Mouse (Mus musculus) hindbrain, embryonic 16.5 days (tissue): ENCODE data around the gene Slc35f6. TPM values are rescaled to one million over a fixed set of nuclear protein-coding genes. Genes with fewer than 3 reads are reported as not detected.

Experiments used
- ATAC-seq: fragments of 200-750 bp; cut with Nextera tagmentation; 2 replicates; pipeline ENCODE4 v1.8.0; 2017; ENCODE audit warnings: moderate TSS enrichment, moderate library complexity
- H3K27ac ChIP-seq: fragments of 300-500 bp; sonication (generic); 2 replicates; pipeline ENCODE4 v1.5.1; 2014; ENCODE audit warnings: low read depth, mild to moderate bottlenecking, control low read depth, low read length, moderate library complexity
- H3K27me3 ChIP-seq: fragments of 300-500 bp; sonication (generic); replicated peaks from 2 replicates; pipeline ENCODE4 v1.6.1; 2014; ENCODE audit warnings: low read length; ENCODE audit not compliant: control insufficient read depth, insufficient read depth
- H3K36me3 ChIP-seq: fragments of 300-500 bp; sonication (generic); 2 replicates; pipeline ENCODE4 v1.6.1; 2014; ENCODE audit warnings: mild to moderate bottlenecking, low read length, moderate library complexity, mixed read lengths; ENCODE audit not compliant: control insufficient read depth, insufficient read depth
- H3K4me1 ChIP-seq: fragments of 300-500 bp; sonication (generic); 2 replicates; pipeline ENCODE4 v1.6.1; 2014; ENCODE audit warnings: low read depth, low read length; ENCODE audit not compliant: control insufficient read depth, insufficient read depth
- H3K4me2 ChIP-seq: fragments of 300-500 bp; sonication (generic); 2 replicates; pipeline ENCODE4 v1.6.1; 2014; ENCODE audit warnings: mild to moderate bottlenecking, low read length, control low read depth, moderate library complexity
- H3K4me3 ChIP-seq: fragments of 300-500 bp; sonication (generic); 2 replicates; pipeline ENCODE4 v1.5.1; 2014; ENCODE audit warnings: mild to moderate bottlenecking, low read length, control low read depth, moderate library complexity
- H3K9ac ChIP-seq: fragments of 300-500 bp; sonication (generic); 2 replicates; pipeline ENCODE4 v1.6.1; 2014; ENCODE audit warnings: low read depth, mild to moderate bottlenecking, control low read depth, low read length, moderate library complexity
- H3K9me3 ChIP-seq: fragments of 300-500 bp; sonication (generic); 2 replicates; pipeline ENCODE4 v1.6.1; 2014; ENCODE audit warnings: mild to moderate bottlenecking, low read length, moderate library complexity; ENCODE audit not compliant: control insufficient read depth
- WGBS: fragments of 180-500 bp; shearing (Covaris S2); extraction: QIAGEN DNeasy Blood & Tissue Kit; methylation state at CpG from one replicate; pipeline ENCODE4 v1.1.7; 2014; 5-methylcytosine and 5-hydroxymethylcytosine counted together
- polyA plus RNA-seq: library from polyadenylated mRNA; unstranded; fragments of >200 nt; fragmentation: Nextera tagmentation; extraction: Ambion mirVana; gene quantifications from 2 replicates; pipeline ENCODE4 v1.2.1, GENCODE M21; 2015

Slc35f6 gene
- polyA plus RNA-seq, 1 experiment from 2014 or later, result 33.6 TPM

- Histone ChIP-seq H3K27me3 (no peaks in the 10 kb centered on the region), H3K4me2 (no peak overlapping the region), H3K9ac (no peak overlapping the region), H3K9me3 (no peaks in the 10 kb centered on the region), H3K4me3 (no peak overlapping the region), H3K4me1 (peaks cover 7% of the 10 kb centered on the region; the same call in 1 of the 2 replicates), H3K27ac (no peak overlapping the region), H3K36me3 (no peaks in the 10 kb centered on the region)
- no peak for ATAC-seq
- WGBS, result 85% methylated on average over 1 of the region's 1 CpGs
Measured at GRCm38 (mm10) chr5:30611091-30611490, 36.6 kb upstream of the Slc35f6 start.

- H3K4me2 ChIP-seq, result no peak overlapping the region
- H3K9me3 ChIP-seq, result no peaks in the 10 kb centered on the region
- 25% methylated on average over 3 of the region's 3 CpGs for WGBS
- no peak overlapping the region for H3K4me3 ChIP-seq
- H3K27me3 ChIP-seq, result no peaks in the 10 kb centered on the region
- no peak overlapping the region for H3K27ac ChIP-seq
- H3K4me1 ChIP-seq, result peaks cover 5% of the 10 kb centered on the region
- no peaks in the 10 kb centered on the region for H3K36me3 ChIP-seq
- no peak for ATAC-seq
- no peak overlapping the region for H3K9ac ChIP-seq
Measured at GRCm38 (mm10) chr5:30611689-30612088, 36.0 kb upstream of the Slc35f6 start.

- no peaks in the 10 kb centered on the region for H3K36me3 ChIP-seq
- no peak overlapping the region for H3K4me2 ChIP-seq
- no peak overlapping the region for H3K27ac ChIP-seq
- H3K9me3 ChIP-seq, result no peaks in the 10 kb centered on the region
- no peak overlapping the region for H3K4me3 ChIP-seq
- H3K9ac ChIP-seq, result no peak overlapping the region
- H3K4me1 ChIP-seq, result peaks cover 5% of the 10 kb centered on the region
- no peak for ATAC-seq
- no peaks in the 10 kb centered on the region for H3K27me3 ChIP-seq
- 86% methylated on average over 4 of the region's 4 CpGs for WGBS
Measured at GRCm38 (mm10) chr5:30612575-30612974, 35.2 kb upstream of the Slc35f6 start.

GRCm38 (mm10) chr5:30613242-30613641 lies 34.5 kb upstream of the Slc35f6 start:
- Histone ChIP-seq H3K4me2 (no peak overlapping the region), H3K9ac (no peak overlapping the region), H3K27me3 (no peaks in the 10 kb centered on the region), H3K27ac (no peak overlapping the region), H3K36me3 (no peaks in the 10 kb centered on the region), H3K9me3 (no peaks in the 10 kb centered on the region), H3K4me1 (peaks cover 8% of the 10 kb centered on the region), H3K4me3 (no peak overlapping the region)
- 81% methylated on average over 8 of the region's 8 CpGs for WGBS
- ATAC-seq, result no peak

GRCm38 (mm10) chr5:30614221-30614620 lies 33.5 kb upstream of the Slc35f6 start:
- H3K4me3 ChIP-seq, result no peak overlapping the region
- H3K36me3 ChIP-seq, result no peaks in the 10 kb centered on the region
- peak; percentile 40; the same call in 1 of the 2 replicates for ATAC-seq
- H3K27me3 ChIP-seq, result no peaks in the 10 kb centered on the region
- no peak overlapping the region for H3K4me2 ChIP-seq
- peaks cover 8% of the 10 kb centered on the region for H3K4me1 ChIP-seq
- H3K9me3 ChIP-seq, result no peaks in the 10 kb centered on the region
- WGBS, result 33% methylated on average over 1 of the region's 1 CpGs
- H3K27ac ChIP-seq, result no peak overlapping the region
- H3K9ac ChIP-seq, result no peak overlapping the region

GRCm38 (mm10) chr5:30615416-30615815 lies 32.3 kb upstream of the Slc35f6 start:
- Histone ChIP-seq H3K9ac (no peak overlapping the region), H3K27me3 (no peaks in the 10 kb centered on the region), H3K9me3 (no peaks in the 10 kb centered on the region), H3K27ac (no peak overlapping the region), H3K4me2 (no peak overlapping the region), H3K4me1 (peaks cover 8% of the 10 kb centered on the region), H3K36me3 (no peaks in the 10 kb centered on the region), H3K4me3 (no peak overlapping the region)
- ATAC-seq, result no peak
- 48% methylated on average over 6 of the region's 6 CpGs for WGBS

GRCm38 (mm10) chr5:30615819-30616218 lies 31.9 kb upstream of the Slc35f6 start:
- H3K4me2 ChIP-seq, result no peak overlapping the region
- H3K36me3 ChIP-seq, result no peaks in the 10 kb centered on the region
- no peak overlapping the region for H3K27ac ChIP-seq
- no peaks in the 10 kb centered on the region; the same call in 1 of the 2 replicates for H3K27me3 ChIP-seq
- no peak for ATAC-seq
- H3K4me3 ChIP-seq, result no peak overlapping the region
- H3K9ac ChIP-seq, result no peak overlapping the region
- 81% methylated on average over 4 of the region's 4 CpGs for WGBS
- peaks cover 8% of the 10 kb centered on the region for H3K4me1 ChIP-seq
- H3K9me3 ChIP-seq, result no peaks in the 10 kb centered on the region

- peaks cover 8% of the 10 kb centered on the region for H3K4me1 ChIP-seq
- peaks cover 6% of the 10 kb centered on the region; the same call in 1 of the 2 replicates for H3K27me3 ChIP-seq
- H3K9ac ChIP-seq, result peak overlapping the region; percentile 22; the same call in 1 of the 2 replicates
- no peak overlapping the region for H3K4me2 ChIP-seq
- H3K27ac ChIP-seq, result no peak overlapping the region
- H3K36me3 ChIP-seq, result no peaks in the 10 kb centered on the region
- H3K4me3 ChIP-seq, result no peak overlapping the region
- no peaks in the 10 kb centered on the region for H3K9me3 ChIP-seq
- no peak for ATAC-seq
- 25% methylated on average over 3 of the region's 3 CpGs for WGBS
Measured at GRCm38 (mm10) chr5:30616644-30617043, 31.1 kb upstream of the Slc35f6 start.

GRCm38 (mm10) chr5:30617357-30617756 lies 30.4 kb upstream of the Slc35f6 start:
- Histone ChIP-seq H3K27me3 (peaks cover 9% of the 10 kb centered on the region; the same call in 1 of the 2 replicates), H3K4me3 (no peak overlapping the region), H3K27ac (no peak overlapping the region), H3K9me3 (no peaks in the 10 kb centered on the region), H3K4me2 (no peak overlapping the region), H3K4me1 (peaks cover 13% of the 10 kb centered on the region), H3K36me3 (no peaks in the 10 kb centered on the region), H3K9ac (no peak overlapping the region)
- no peak for ATAC-seq
- 35% methylated on average over 3 of the region's 3 CpGs for WGBS

GRCm38 (mm10) chr5:30617851-30618250 lies 29.9 kb upstream of the Slc35f6 start:
- 35% methylated on average over 11 of the region's 11 CpGs for WGBS
- no peak overlapping the region for H3K27ac ChIP-seq
- no peaks in the 10 kb centered on the region for H3K36me3 ChIP-seq

More at GRCm38 (mm10) chr5:30617851-30618250, 29.9 kb upstream of the Slc35f6 start:
- no peak overlapping the region for H3K4me2 ChIP-seq
- H3K27me3 ChIP-seq, result peaks cover 13% of the 10 kb centered on the region
- H3K9me3 ChIP-seq, result no peaks in the 10 kb centered on the region
- no peak overlapping the region for H3K4me3 ChIP-seq
- H3K9ac ChIP-seq, result no peak overlapping the region
- peaks cover 18% of the 10 kb centered on the region for H3K4me1 ChIP-seq
- ATAC-seq, result no peak
